Mouse (Mus musculus) MEL (cell line): ENCODE results near the gene Psmc1. TPM values are rescaled to one million over a fixed set of nuclear protein-coding genes. Genes with fewer than 3 reads are reported as not detected.

Experiments
- DNase-seq: peaks from one replicate; pipeline ENCODE4 v3.0.0; 2011; ENCODE audit warnings: low read depth, low spot score
- H3K27ac ChIP-seq: 2 replicates; pipeline ENCODE4 v1.5.1; 2012; ENCODE audit warnings: low read depth, mild to moderate bottlenecking, control low read depth, low read length, moderate library complexity; ENCODE audit not compliant: control insufficient read depth
- H3K27me3 ChIP-seq, 2 experiments: fragments of 150-350 bp in 1 of 2; sonication (generic) in 1 of 2; 2 replicates each; pipeline ENCODE4 v1.6.1; 2012; ENCODE audit warnings: low read length in 2 of 2, mild to moderate bottlenecking in 2 of 2, improper control_type of control experiment in 1 of 2, moderate library complexity in 1 of 2; ENCODE audit not compliant: insufficient read depth in 2 of 2, control insufficient read depth in 1 of 2
- H3K36me3 ChIP-seq, 2 experiments: 2 replicates each; pipeline ENCODE4 v1.6.1; 2012 to 2014; ENCODE audit warnings: low read length in 2 of 2, improper control_type of control experiment in 1 of 2, inconsistent platforms in 1 of 2, mild to moderate bottlenecking in 1 of 2; ENCODE audit not compliant: insufficient read depth in 2 of 2, control insufficient read depth in 1 of 2
- H3K4me1 ChIP-seq, 2 experiments: fragments of 150-350 bp in 1 of 2; sonication (generic) in 1 of 2; 2 replicates each; pipeline ENCODE4 v1.6.1; 2012; ENCODE audit warnings: low read length in 2 of 2, improper control_type of control experiment in 1 of 2, mild to moderate bottlenecking in 1 of 2; ENCODE audit not compliant: insufficient read depth in 2 of 2, control insufficient read depth in 1 of 2
- H3K4me3 ChIP-seq, 2 experiments: fragments of 150-350 bp in 1 of 2; sonication (generic) in 1 of 2; 2 replicates each; pipeline ENCODE4 v1.5.1; 2012; ENCODE audit warnings: low read depth in 2 of 2, low read length in 2 of 2, mild to moderate bottlenecking in 2 of 2, moderate library complexity in 2 of 2, control low read depth in 1 of 2, improper control_type of control experiment in 1 of 2; ENCODE audit not compliant: control insufficient read depth in 1 of 2, insufficient read depth in 1 of 2
- H3K79me2 ChIP-seq: 2 replicates; pipeline ENCODE4 v1.6.1; 2012; ENCODE audit warnings: mild to moderate bottlenecking, low read length, moderate library complexity; ENCODE audit not compliant: control insufficient read depth, poor library complexity, insufficient read depth
- H3K9ac ChIP-seq: 2 replicates; pipeline ENCODE4 v1.6.1; 2012; ENCODE audit warnings: low read depth, mild to moderate bottlenecking, control low read depth, low read length, moderate library complexity; ENCODE audit not compliant: control insufficient read depth, poor library complexity, severe bottlenecking
- H3K9me3 ChIP-seq: fragments of 150-350 bp; sonication (generic); replicated peaks from 2 replicates; pipeline ENCODE4 v1.6.1; 2012; ENCODE audit warnings: mild to moderate bottlenecking, low read length, improper control_type of control experiment, moderate library complexity; ENCODE audit not compliant: insufficient read depth
- CHD2 ChIP-seq: IDR thresholded peaks from 2 replicates; pipeline ENCODE4 v1.6.1; 2011; ENCODE audit warnings: low read length, improper control_type of control experiment
- CTCF ChIP-seq, 3 experiments: IDR thresholded peaks in 2 of 3; conservative IDR thresholded peaks in 1 of 3; 2 replicates each; pipeline ENCODE4 v1.5.1; 2011 to 2012; ENCODE audit warnings: low read length in 3 of 3, low read depth in 2 of 3, mild to moderate bottlenecking in 2 of 3, improper control_type of control experiment in 1 of 3, inconsistent platforms in 1 of 3, mixed read lengths in 1 of 3, moderate library complexity in 1 of 3; ENCODE audit not compliant: control insufficient read depth in 1 of 3, insufficient read depth in 1 of 3, poor library complexity in 1 of 3, severe bottlenecking in 1 of 3
- E2F4 ChIP-seq: IDR thresholded peaks from 2 replicates; pipeline ENCODE4 v1.6.1; 2011; ENCODE audit warnings: low read depth, low read length, improper control_type of control experiment, borderline replicate concordance
- ETS1 ChIP-seq: IDR thresholded peaks from 2 replicates; pipeline ENCODE4 v1.6.1; 2012; ENCODE audit warnings: low read depth, mild to moderate bottlenecking, inconsistent platforms, low read length, improper control_type of control experiment, moderate library complexity
- HCFC1 ChIP-seq: IDR thresholded peaks from 2 replicates; pipeline ENCODE4 v1.6.1; 2012; ENCODE audit warnings: low read depth, mild to moderate bottlenecking, inconsistent platforms, low read length, improper control_type of control experiment, moderate library complexity
- JUND ChIP-seq: IDR thresholded peaks from 2 replicates; pipeline ENCODE4 v1.6.1; 2011; ENCODE audit warnings: low read depth, mild to moderate bottlenecking, improper control_type of control experiment, low read length
- KAT2A ChIP-seq: conservative IDR thresholded peaks from 2 replicates; pipeline ENCODE4 v1.6.1; 2012; ENCODE audit warnings: low read depth, low read length, improper control_type of control experiment, inconsistent platforms
- MAFK ChIP-seq: IDR thresholded peaks from 2 replicates; pipeline ENCODE4 v1.6.1; 2011; ENCODE audit warnings: low read depth, mild to moderate bottlenecking, low read length, improper control_type of control experiment, borderline replicate concordance
- MEF2A ChIP-seq: IDR thresholded peaks from 2 replicates; pipeline ENCODE4 v1.6.1; 2014; ENCODE audit warnings: low read depth, mild to moderate bottlenecking, inconsistent platforms, low read length, improper control_type of control experiment; ENCODE audit not compliant: poor library complexity, insufficient replicate concordance, severe bottlenecking; ENCODE audit errors: extremely low read depth
- MXI1 ChIP-seq: IDR thresholded peaks from 2 replicates; pipeline ENCODE4 v1.6.1; 2011; ENCODE audit warnings: mild to moderate bottlenecking, low read depth, low read length, improper control_type of control experiment
- MYB ChIP-seq: IDR thresholded peaks from 2 replicates; pipeline ENCODE4 v1.6.1; 2011; ENCODE audit warnings: mild to moderate bottlenecking, low read depth, low read length, improper control_type of control experiment
- NELFE ChIP-seq: IDR thresholded peaks from 2 replicates; pipeline ENCODE4 v1.6.1; 2011; ENCODE audit warnings: low read depth, low read length, improper control_type of control experiment
- POLR2A ChIP-seq, 2 experiments: IDR thresholded peaks; 2 replicates each; pipeline ENCODE4 v1.6.1; 2011 to 2012; ENCODE audit warnings: low read length in 2 of 2, mild to moderate bottlenecking in 2 of 2, control low read depth in 1 of 2, improper control_type of control experiment in 1 of 2, low read depth in 1 of 2, moderate library complexity in 1 of 2; ENCODE audit not compliant: control insufficient read depth in 1 of 2, insufficient read depth in 1 of 2, poor library complexity in 1 of 2
- POLR2AphosphoS2 ChIP-seq: IDR thresholded peaks from 2 replicates; pipeline ENCODE4 v1.6.1; 2011; ENCODE audit warnings: low read length, improper control_type of control experiment
- POLR2AphosphoS5 ChIP-seq: IDR thresholded peaks from 2 replicates; pipeline ENCODE4 v1.6.1; 2012; ENCODE audit warnings: low read depth, borderline replicate concordance, mild to moderate bottlenecking, inconsistent platforms, low read length, moderate library complexity, mixed read lengths
- SIN3A ChIP-seq: IDR thresholded peaks from 2 replicates; pipeline ENCODE4 v1.6.1; 2012; ENCODE audit warnings: low read length, improper control_type of control experiment, inconsistent platforms
- TAL1 ChIP-seq: IDR thresholded peaks from 2 replicates; pipeline ENCODE4 v1.6.1; 2012; ENCODE audit warnings: mild to moderate bottlenecking, inconsistent platforms, low read length, moderate library complexity, mixed read lengths
- TBP ChIP-seq: IDR thresholded peaks from 2 replicates; pipeline ENCODE4 v1.8.0; 2011; ENCODE audit warnings: low read depth, low read length, improper control_type of control experiment
- UBTF ChIP-seq: IDR thresholded peaks from 2 replicates; pipeline ENCODE4 v1.6.1; 2012; ENCODE audit warnings: low read depth, mild to moderate bottlenecking, inconsistent platforms, low read length, improper control_type of control experiment, moderate library complexity, borderline replicate concordance; ENCODE audit not compliant: insufficient read depth
- ZKSCAN1 ChIP-seq: IDR thresholded peaks from 2 replicates; pipeline ENCODE4 v1.6.1; 2012; ENCODE audit warnings: low read depth, mild to moderate bottlenecking, inconsistent platforms, low read length, improper control_type of control experiment, moderate library complexity
- ZMIZ1 ChIP-seq: IDR thresholded peaks from 2 replicates; pipeline ENCODE4 v1.6.1; 2012; ENCODE audit warnings: low read depth, mild to moderate bottlenecking, inconsistent platforms, low read length, improper control_type of control experiment, moderate library complexity
- ZNF384 ChIP-seq: IDR thresholded peaks from 2 replicates; pipeline ENCODE4 v1.6.1; 2012; ENCODE audit warnings: low read depth, mild to moderate bottlenecking, inconsistent platforms, low read length, improper control_type of control experiment
- polyA plus RNA-seq, 2 experiments: library from polyadenylated mRNA; stranded (reverse) in 1 of 2; unstranded in 1 of 2; fragments of >175 nt in 1 of 2; fragments of >200 nt in 1 of 2; gene quantifications; 2 replicates each; pipeline versions ENCODE4 v1.2.1 to v1.2.4; 2012; ENCODE audit warnings: low replicate concordance in 2 of 2, low read depth in 1 of 2; ENCODE audit not compliant: insufficient read length in 2 of 2, insufficient read depth in 1 of 2, missing spikeins in 1 of 2
- total RNA-seq: library from RNA; depleted of rRNA; stranded (reverse); fragments of 300-350 nt; gene quantifications from 2 replicates; pipeline ENCODE4 v1.2.3, GENCODE M21; 2012

Gene Psmc1
- total and polyA plus RNA-seq, 3 experiments = 322 to 501 TPM; not detected in 1

DNA sequence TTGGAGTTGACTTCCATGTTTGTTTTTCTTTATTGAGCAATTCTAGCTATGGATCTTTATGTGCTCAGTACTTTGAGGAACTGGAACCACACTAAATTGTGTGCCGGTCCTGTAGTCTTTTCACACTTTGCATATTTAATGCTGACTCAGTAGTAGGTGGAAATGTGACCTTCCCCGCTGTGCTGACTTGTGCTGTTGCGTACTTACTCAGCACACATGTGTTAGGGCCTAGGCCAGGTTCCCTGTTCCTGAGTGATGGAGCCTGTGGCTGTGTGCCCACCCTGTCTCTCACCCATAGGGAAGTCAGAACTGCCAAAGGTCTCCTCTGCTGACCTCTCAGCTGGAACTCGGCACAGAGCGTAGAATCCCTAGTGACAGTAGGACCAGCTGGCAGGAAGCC lies 6.0 kb downstream of the Psmc1 start:
- Histone ChIP-seq H3K79me2 (peaks cover 7% of the 10 kb centered on the region), H3K4me3 (no peak overlapping the region)
- no peak for TF ChIP-seq POLR2A (IDR thresholded peaks at IDR 0.05; ENCODE audit: control insufficient read depth in 1 of 2, insufficient read depth in 1 of 2, low read depth in 1 of 2, low read length in 2 of 2, poor library complexity in 1 of 2)
- no peak for TF ChIP-seq POLR2AphosphoS5
- TF ChIP-seq MEF2A = no peak
- TF ChIP-seq KAT2A = no peak
- TF ChIP-seq ZMIZ1 = no peak
- no peak for TF ChIP-seq JUND
- TF ChIP-seq CTCF (IDR thresholded peaks at IDR 0.05 in 2 of 3, conservative IDR thresholded peaks at IDR 0.05 in 1 of 3; ENCODE audit: control insufficient read depth in 1 of 3, insufficient read depth in 1 of 3, low read depth in 2 of 3, low read length in 3 of 3, poor library complexity in 1 of 3, severe bottlenecking in 1 of 3) = no peak
- no peak for TF ChIP-seq TAL1
- TF ChIP-seq E2F4 = no peak
- TF ChIP-seq, all 39 proteins: peak for 0
- peaks cover 0 to 6% of the 10 kb centered on the region in 2 experiments; a peak in 1 of 4 replicates for H3K4me1 ChIP-seq
- H3K36me3 ChIP-seq = peaks cover 4 to 32% of the 10 kb centered on the region in 2 experiments
- no peak overlapping the region for H3K27ac ChIP-seq
- no peak for DNase-seq
- H3K27me3 ChIP-seq = no peaks in the 10 kb centered on the region
- no peak overlapping the region for H3K9ac ChIP-seq
- H3K9me3 ChIP-seq = no peaks in the 10 kb centered on the region

DNA sequence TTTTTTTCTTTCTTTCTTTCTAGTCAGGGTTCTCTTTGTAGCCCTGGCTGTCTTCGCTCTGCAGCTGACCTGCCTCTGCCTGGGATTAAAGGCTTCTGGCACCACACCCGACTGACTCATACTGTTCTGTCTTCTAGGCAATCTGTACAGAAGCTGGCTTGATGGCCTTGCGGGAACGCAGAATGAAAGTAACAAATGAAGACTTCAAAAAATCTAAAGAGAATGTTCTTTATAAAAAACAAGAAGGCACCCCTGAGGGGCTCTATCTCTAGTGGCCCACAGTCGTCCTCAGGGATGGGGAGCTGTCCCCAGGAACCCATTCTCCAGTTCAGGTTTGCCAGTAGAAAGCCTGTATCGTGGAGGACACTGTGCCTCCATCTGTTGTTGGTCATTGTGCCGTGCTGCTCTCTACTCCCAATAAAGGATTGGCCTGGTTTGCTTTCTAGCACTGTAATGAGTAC lies 13.0 kb downstream of the Psmc1 start:
- TF ChIP-seq ETS1 (no peak), UBTF (no peak), HCFC1 (no peak), E2F4 (no peak), TBP (no peak), ZKSCAN1 (no peak), MAFK (no peak), CHD2 (no peak), SIN3A (no peak), MYB (no peak), JUND (no peak), MXI1 (no peak), NELFE (no peak), POLR2AphosphoS2 (no peak), ZNF384 (no peak)
- no peak overlapping the region for H3K9ac ChIP-seq

More for the DNA sequence above, 13.0 kb downstream of the Psmc1 start:
- no peaks in the 10 kb centered on the region for H3K27me3 ChIP-seq
- no peaks in the 10 kb centered on the region for H3K79me2 ChIP-seq
- peaks cover 12 to 15% of the 10 kb centered on the region in 2 experiments for H3K4me1 ChIP-seq
- H3K9me3 ChIP-seq = no peaks in the 10 kb centered on the region
- H3K27ac ChIP-seq = no peak overlapping the region
- no peak for DNase-seq
- peaks cover 9 to 14% of the 10 kb centered on the region in 2 experiments for H3K36me3 ChIP-seq
- no peak overlapping the region for H3K4me3 ChIP-seq
